Mouse (Mus musculus) adrenal gland (tissue): ENCODE measurements at regions not wholly inside any gene's neighbourhood (a gene's known extent, or its start where the extent isn't known, plus 50 kb on each side); places are given as distances from the start of the nearest gene placed in this dataset.

Experiments used
- intact Hi-C: fragments of 180-260 bp; cut with DNase I; formaldehyde crosslinking; loops from one replicate; pipeline ENCODE4 v1.15.1; 2025
- microRNA-seq, 2 experiments: library from miRNA; unstranded; fragments of <30 nt; microRNA quantifications; one replicate each; pipeline ENCODE4; 2019

DNA sequence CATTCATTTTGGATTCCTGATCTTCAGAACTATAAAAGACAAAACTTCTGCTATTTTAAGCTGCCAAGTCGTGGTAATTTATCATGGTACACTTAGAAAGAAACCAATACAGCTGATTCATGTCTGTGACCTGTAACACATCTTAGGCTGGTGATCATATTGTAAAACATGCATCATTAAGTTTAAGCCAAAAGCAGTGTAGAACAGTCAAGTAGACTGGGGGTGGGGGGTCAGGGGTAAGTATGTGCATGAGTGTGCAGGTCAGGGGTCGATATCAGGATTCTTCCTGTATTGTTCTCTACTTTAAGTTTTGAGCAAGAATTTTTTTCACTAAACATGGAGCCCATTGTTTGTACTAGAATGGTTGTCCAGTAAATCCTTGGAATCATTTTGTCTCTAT is 160.7 kb downstream of the Calcrl start:
- intact Hi-C loops: loop anchor here (5.0 kb wide), 1 partner anchor 163 kb away; the partner anchor contains the start of gene Calcrl

- intact Hi-C loops: no loop called here
These were observed 160.2 kb downstream of the Calcrl start for GRCm38 (mm10) chr2:84265002-84265401.

GRCm38 (mm10) chr2:84266158-84266557 is 159.1 kb downstream of the Calcrl start:
- intact Hi-C loops: no loop called here

DNA sequence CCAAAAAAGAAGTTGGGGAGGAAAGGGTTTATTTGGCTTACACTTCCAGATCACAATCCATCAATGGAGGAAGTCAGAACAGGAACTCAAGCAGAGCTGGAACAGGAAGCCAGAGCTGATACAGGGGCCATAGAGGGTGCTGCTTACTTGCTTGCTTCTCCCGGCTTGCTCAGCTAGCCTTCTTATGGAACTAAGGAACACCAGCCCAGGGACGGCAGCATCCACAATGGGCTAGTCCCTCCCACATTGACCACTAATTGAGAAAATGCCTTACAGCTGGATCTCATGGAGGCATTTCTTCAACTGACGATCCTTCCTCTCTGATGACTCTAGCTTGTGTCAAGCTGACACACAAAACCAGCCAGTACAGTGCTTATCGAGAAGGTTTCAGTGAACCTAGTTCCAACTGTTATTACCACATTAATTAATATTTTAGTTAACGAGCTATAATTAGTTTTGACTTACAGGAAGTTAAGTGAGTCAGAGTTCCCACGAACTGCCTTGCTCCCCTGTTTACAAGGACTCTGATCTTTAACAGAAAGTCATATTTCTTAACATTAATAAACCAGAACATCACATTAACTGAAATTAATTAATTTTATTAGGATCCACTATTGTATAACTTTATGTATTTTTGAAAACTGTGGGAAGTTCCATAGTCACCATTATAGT is 158.2 kb downstream of the Calcrl start:
- intact Hi-C loops: no loop called here

DNA sequence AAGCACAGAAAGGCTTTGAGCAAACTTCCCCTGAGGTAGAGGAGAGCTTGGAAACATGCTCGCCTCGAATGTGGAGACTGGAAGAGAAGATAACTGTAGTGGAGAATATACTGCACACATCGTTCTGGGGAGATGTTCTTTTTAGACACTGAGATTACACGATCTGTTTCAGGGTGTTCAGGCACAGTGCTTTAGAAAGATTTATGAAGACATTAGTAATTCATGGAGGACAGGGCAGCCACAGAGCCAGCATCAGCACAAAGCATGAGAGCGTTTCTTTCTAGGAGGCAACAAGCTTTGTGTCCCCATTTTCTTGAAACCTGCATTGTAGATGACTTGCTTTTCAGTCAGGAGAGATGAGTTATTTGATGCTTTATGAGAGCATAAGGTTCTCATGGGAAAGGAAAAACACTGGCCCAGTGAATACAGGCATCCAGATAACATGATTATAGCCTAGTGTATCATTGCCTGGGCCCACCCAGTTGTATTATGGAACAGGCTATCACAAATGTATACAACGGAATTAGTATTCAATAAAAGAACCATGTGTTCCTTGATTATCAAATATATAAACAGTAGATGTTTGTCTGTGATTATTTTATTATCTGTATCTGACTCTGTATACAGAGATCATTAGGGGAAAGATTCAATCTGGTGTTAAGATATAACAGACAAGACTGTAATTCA is 151.0 kb downstream of the Calcrl start:
- intact Hi-C loops: no loop called here

- intact Hi-C loops: no loop called here
These were observed 148.0 kb downstream of the Calcrl start for GRCm38 (mm10) chr2:84277181-84277580.

Small RNAs in the stretch of these regions (microRNA-seq; reads per million reads assigned to microRNA genes)
- gene Gm25972: 0 reads per million in 2 experiments
